Mouse (Mus musculus): ENCODE data around the gene Adra1b. TPM values are rescaled to one million over a fixed set of nuclear protein-coding genes. Genes with fewer than 3 reads are reported as not detected.

Adra1b gene
- polyA plus RNA-seq, 1 experiment from 2014 or later = 1.6 TPM

GRCm38 (mm10) chr11:43865298-43866165 lies 35.5 kb downstream of the Adra1b start:
- DNase-seq (ENCODE audit: low spot score) = no peak
- H3K4me1 ChIP-seq (replicated peaks; ENCODE audit: insufficient read depth, low read length) = no peaks in the 10 kb centered on the region
- no peak overlapping the region for H3K27ac ChIP-seq
- no peak overlapping the region for H3K9ac ChIP-seq (ENCODE audit: low read depth, low read length)
- WGBS = 79% methylated on average over 6 of the region's 6 CpGs
- H3K9me3 ChIP-seq (replicated peaks; ENCODE audit: low read length) = no peaks in the 10 kb centered on the region
- ATAC-seq (replicated peaks; ENCODE audit: low FRiP score, low read depth) = no peak
- no peak overlapping the region for H3K4me3 ChIP-seq (replicated peaks; ENCODE audit: low read depth, low read length)
- no peaks in the 10 kb centered on the region for H3K36me3 ChIP-seq (ENCODE audit: insufficient read depth, low read length)
- no peak overlapping the region for H3K4me2 ChIP-seq (ENCODE audit: low read length)
- no peak for TF ChIP-seq CTCF (IDR thresholded peaks at IDR 0.05; ENCODE audit: low read depth)
- no peaks in the 10 kb centered on the region for H3K27me3 ChIP-seq (ENCODE audit: insufficient read depth, low read length)

DNA sequence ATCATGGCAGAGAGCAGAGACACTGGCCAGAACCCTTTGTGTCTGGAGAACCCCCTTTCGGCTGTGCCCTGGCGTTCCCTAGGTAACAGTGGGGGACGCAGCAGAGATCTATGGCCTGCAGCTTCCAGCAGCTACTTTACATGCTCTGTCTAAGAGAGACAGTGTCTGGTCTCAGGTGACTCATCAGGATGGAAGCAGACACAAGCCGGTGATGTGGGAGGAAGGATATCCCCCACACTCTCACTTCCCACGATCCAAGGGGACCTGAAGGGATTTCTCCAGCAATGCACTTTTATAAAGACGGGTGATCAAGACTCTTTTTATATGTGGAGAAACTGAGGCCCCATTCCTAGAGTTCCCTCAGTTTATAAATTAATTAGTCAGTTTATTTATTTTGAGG lies 48.0 kb downstream of the Adra1b start:
- H3K36me3 ChIP-seq (ENCODE audit: insufficient read depth, low read length) = no peaks in the 10 kb centered on the region
- H3K9me3 ChIP-seq (replicated peaks; ENCODE audit: low read length) = no peaks in the 10 kb centered on the region
- no peak overlapping the region for H3K4me2 ChIP-seq (ENCODE audit: low read length)
- WGBS = 59% methylated on average over 6 of the region's 6 CpGs
- no peak overlapping the region for H3K27ac ChIP-seq
- no peak for TF ChIP-seq CTCF (IDR thresholded peaks at IDR 0.05; ENCODE audit: low read depth)
- H3K4me1 ChIP-seq (replicated peaks; ENCODE audit: insufficient read depth, low read length) = no peaks in the 10 kb centered on the region
- H3K9ac ChIP-seq (ENCODE audit: low read depth, low read length) = no peak overlapping the region
- H3K27me3 ChIP-seq (ENCODE audit: insufficient read depth, low read length) = no peaks in the 10 kb centered on the region
- H3K4me3 ChIP-seq (replicated peaks; ENCODE audit: low read depth, low read length) = no peak overlapping the region
- DNase-seq (ENCODE audit: low spot score) (no peak), ATAC-seq (replicated peaks; ENCODE audit: low FRiP score, low read depth) (no peak)

DNA sequence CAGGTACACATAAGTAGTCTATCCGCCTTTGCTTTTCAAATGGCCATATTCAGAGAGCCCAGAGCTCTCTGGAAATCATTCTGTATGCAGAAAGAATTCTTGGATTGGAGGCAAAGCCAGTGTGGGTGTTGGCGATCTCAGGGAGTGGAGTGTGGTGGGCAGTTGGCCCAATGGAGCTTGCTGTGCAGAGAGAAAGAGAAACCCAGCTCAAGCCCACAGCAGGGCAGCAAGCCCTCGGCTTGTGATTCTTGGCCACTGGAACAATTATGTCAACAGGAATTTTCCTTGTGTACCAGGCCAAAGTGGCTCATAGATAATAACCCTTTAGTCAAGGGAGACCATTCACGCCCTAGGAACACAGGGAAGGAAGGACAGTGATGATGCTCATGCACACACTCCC lies 53.0 kb downstream of the Adra1b start:
- TF ChIP-seq CTCF (IDR thresholded peaks at IDR 0.05; ENCODE audit: low read depth) = no peak

GRCm38 (mm10) chr11:43841596-43841995 lies 59.4 kb downstream of the Adra1b start:
- H3K27ac ChIP-seq = no peak overlapping the region
- H3K36me3 ChIP-seq (ENCODE audit: insufficient read depth, low read length) = no peaks in the 10 kb centered on the region
- no peak overlapping the region for H3K9ac ChIP-seq (ENCODE audit: low read depth, low read length)
- 63% methylated on average over 10 of the region's 10 CpGs for WGBS
- H3K9me3 ChIP-seq (replicated peaks; ENCODE audit: low read length) = no peaks in the 10 kb centered on the region
- H3K27me3 ChIP-seq (ENCODE audit: insufficient read depth, low read length) = no peaks in the 10 kb centered on the region
- ATAC-seq (replicated peaks; ENCODE audit: low FRiP score, low read depth) (no peak), DNase-seq (ENCODE audit: low spot score) (no peak)
- no peak overlapping the region for H3K4me2 ChIP-seq (ENCODE audit: low read length)
- H3K4me3 ChIP-seq (replicated peaks; ENCODE audit: low read depth, low read length) = no peak overlapping the region
- no peak for TF ChIP-seq CTCF (IDR thresholded peaks at IDR 0.05; ENCODE audit: low read depth)
- no peaks in the 10 kb centered on the region for H3K4me1 ChIP-seq (replicated peaks; ENCODE audit: insufficient read depth, low read length)

More for the DNA sequence above, 53.0 kb downstream of the Adra1b start:
- Histone ChIP-seq H3K4me3 (replicated peaks; ENCODE audit: low read depth, low read length) (no peak overlapping the region), H3K27ac (no peak overlapping the region), H3K27me3 (ENCODE audit: insufficient read depth, low read length) (no peaks in the 10 kb centered on the region), H3K9me3 (replicated peaks; ENCODE audit: low read length) (no peaks in the 10 kb centered on the region), H3K4me1 (replicated peaks; ENCODE audit: insufficient read depth, low read length) (no peaks in the 10 kb centered on the region), H3K4me2 (ENCODE audit: low read length) (no peak overlapping the region), H3K36me3 (ENCODE audit: insufficient read depth, low read length) (no peaks in the 10 kb centered on the region), H3K9ac (ENCODE audit: low read depth, low read length) (no peak overlapping the region)
- 81% methylated on average over 4 of the region's 4 CpGs for WGBS
- ATAC-seq (replicated peaks; ENCODE audit: low FRiP score, low read depth) = no peak
- no peak for DNase-seq (ENCODE audit: low spot score)

DNA sequence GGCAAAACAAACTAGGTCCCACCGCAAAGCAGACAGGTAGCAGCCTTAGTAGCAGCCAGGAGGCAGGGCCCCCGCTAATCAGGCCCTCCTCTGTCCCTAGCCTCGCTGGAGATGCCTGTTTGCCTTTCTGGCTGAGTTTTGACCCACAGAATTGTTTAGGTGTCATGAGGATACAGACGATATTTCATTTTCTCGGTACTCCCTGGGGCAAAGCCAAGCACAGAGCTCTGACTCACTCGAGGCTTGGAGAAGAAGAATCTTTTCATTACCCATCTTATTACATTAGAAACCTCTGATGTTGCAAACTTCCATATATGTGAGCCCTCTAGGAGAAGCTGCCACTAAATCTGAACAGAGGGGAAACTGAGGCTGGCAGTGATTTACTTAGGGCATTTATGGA lies 60.5 kb downstream of the Adra1b start:
- H3K9me3 ChIP-seq (replicated peaks; ENCODE audit: low read length) = no peaks in the 10 kb centered on the region
- no peak overlapping the region for H3K9ac ChIP-seq (ENCODE audit: low read depth, low read length)
- no peak overlapping the region for H3K4me3 ChIP-seq (replicated peaks; ENCODE audit: low read depth, low read length)
- DNase-seq (ENCODE audit: low spot score) (no peak), ATAC-seq (replicated peaks; ENCODE audit: low FRiP score, low read depth) (no peak)
- no peak overlapping the region for H3K4me2 ChIP-seq (ENCODE audit: low read length)
- H3K27ac ChIP-seq = no peak overlapping the region
- no peaks in the 10 kb centered on the region for H3K36me3 ChIP-seq (ENCODE audit: insufficient read depth, low read length)
- H3K4me1 ChIP-seq (replicated peaks; ENCODE audit: insufficient read depth, low read length) = no peaks in the 10 kb centered on the region
- no peak for TF ChIP-seq CTCF (IDR thresholded peaks at IDR 0.05; ENCODE audit: low read depth)
- H3K27me3 ChIP-seq (ENCODE audit: insufficient read depth, low read length) = no peaks in the 10 kb centered on the region; the same call in 1 of the 2 replicates
- 58% methylated on average over 6 of the region's 6 CpGs for WGBS

DNA sequence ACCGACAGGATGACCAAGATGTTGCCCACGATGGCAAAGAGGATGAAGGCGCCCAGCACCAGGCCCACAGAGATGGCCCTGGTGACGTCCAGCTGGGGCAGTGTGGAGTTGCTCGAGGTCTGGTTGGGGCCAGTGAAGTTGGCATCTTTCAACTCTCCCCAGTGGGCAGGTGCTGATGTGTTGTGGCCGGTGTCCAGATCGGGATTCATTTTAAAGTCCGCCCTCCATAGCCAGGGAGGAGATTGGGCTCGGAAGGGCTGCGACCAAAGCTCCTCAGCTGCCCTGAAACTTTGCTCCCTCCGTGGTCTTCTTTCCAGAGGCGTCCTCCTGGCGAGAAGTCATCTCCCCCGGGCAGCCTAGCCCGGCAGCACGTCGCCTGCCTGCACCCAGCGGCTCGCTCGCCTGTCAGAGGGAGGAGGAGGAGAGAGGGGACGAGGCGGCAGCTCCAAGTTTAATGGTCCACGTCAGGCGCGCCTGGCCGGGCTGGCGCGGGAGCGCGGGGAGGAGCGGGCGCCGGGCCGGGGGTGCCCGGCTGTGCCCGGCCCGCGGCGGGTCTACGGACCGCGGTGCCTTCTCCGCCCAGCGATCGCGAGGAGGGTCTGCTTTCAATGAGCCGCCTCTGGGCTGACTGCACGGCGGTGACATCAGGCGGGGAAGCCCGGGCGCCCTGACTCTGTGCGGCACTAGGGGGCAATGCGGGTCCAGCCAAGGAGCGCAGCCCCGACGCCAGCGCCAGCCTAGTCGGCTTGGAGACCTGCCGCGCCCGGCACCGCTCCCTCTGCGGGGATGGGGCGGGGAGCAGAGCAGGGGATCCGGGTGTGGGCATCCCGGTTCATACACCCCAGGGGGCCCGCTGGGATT lies 64.9 kb downstream of the Adra1b start:
- 4% methylated on average over 68 of the region's 68 CpGs for WGBS
- Histone ChIP-seq H3K36me3 (ENCODE audit: insufficient read depth, low read length) (no peaks in the 10 kb centered on the region), H3K27ac (no peak overlapping the region), H3K27me3 (ENCODE audit: insufficient read depth, low read length) (no peaks in the 10 kb centered on the region; the same call in 1 of the 2 replicates), H3K9ac (ENCODE audit: low read depth, low read length) (peak overlapping the region; percentile 56), H3K9me3 (replicated peaks; ENCODE audit: low read length) (no peaks in the 10 kb centered on the region), H3K4me1 (replicated peaks; ENCODE audit: insufficient read depth, low read length) (no peaks in the 10 kb centered on the region), H3K4me2 (ENCODE audit: low read length) (peak overlapping the region; percentile 86), H3K4me3 (replicated peaks; ENCODE audit: low read depth, low read length) (peak overlapping the region; percentile 45)
- DNase-seq (ENCODE audit: low spot score) (peak; percentile 88), ATAC-seq (replicated peaks; ENCODE audit: low FRiP score, low read depth) (peak; percentile 91)
- TF ChIP-seq CTCF (IDR thresholded peaks at IDR 0.05; ENCODE audit: low read depth) = peak; percentile 79
